In genomic region chr11:54988754-54989349, GRCm38 (mm10) we compare ENCODE assay signal across 21 mouse cellular contexts. TPM values are rescaled to one million over a fixed set of nuclear protein-coding genes. Genes with fewer than 3 reads are reported as not detected.
DNase-seq lines count a peak whose midpoint lies in the region; ATAC-seq and TF ChIP-seq lines count a peak whose summit lies in the region.
"Had no signal": no experiment of that assay in that cellular context is flagged by ENCODE, and none has a peak within 500 bp of the region (broad histone marks: within the 10 kb centered on the region; RNA-seq: fewer than 3 reads in every experiment).

No protein-coding gene starts in this region.

- no peak for DNase-seq in liver, postnatal 0 days
- no peak for DNase-seq in CH12.LX (ENCODE audit: extremely low read depth)
- DNase-seq in lung, postnatal 4 days: no peak
- no peak for DNase-seq in forebrain, embryonic 11.5 days (ENCODE audit: low spot score)
- DNase-seq: adrenal gland, adult 8-10 months; adrenal gland, postnatal 36 days; cerebellum, adult 11 months; cerebellum, adult 8-10 months; gastrocnemius, postnatal 10 days; heart, adult 2 months had no signal

- ATAC-seq in liver, postnatal 0 days: 0 out of 2 replicates have a peak, but pooled peaks have one; percentile 13
- no peak for ATAC-seq in liver, embryonic 12.5 days
- ATAC-seq in megakaryocyte, adult 5-6 weeks (ENCODE audit: poor library complexity, severe bottlenecking): peak; percentile 66; the same call in 1 of the 2 replicates
- no peak for ATAC-seq in forebrain, embryonic 11.5 days (replicated peaks; ENCODE audit: low FRiP score)
- ATAC-seq: forebrain, embryonic 16.5 days; hindbrain, embryonic 16.5 days had no signal

- WGBS in liver, postnatal 0 days (ENCODE audit: insufficient replicate concordance): 74% methylated on average over 8 of the region's 8 CpGs
- 70% methylated on average over 8 of the region's 8 CpGs for WGBS in liver, embryonic 12.5 days (ENCODE audit: insufficient replicate concordance)
- WGBS in small intestine, adult 2 months: 63% methylated on average over 8 of the region's 8 CpGs
- WGBS in forebrain, embryonic 11.5 days: 84% methylated on average over 8 of the region's 8 CpGs

- H3K4me3 ChIP-seq in liver, postnatal 0 days (ENCODE audit: low read depth, low read length): no peak overlapping the region
- H3K4me3 ChIP-seq in liver, embryonic 12.5 days: no peak overlapping the region
- H3K4me3 ChIP-seq in CH12.LX (replicated peaks in 1 of 3; ENCODE audit: low read depth in 2 of 3, low read length in 2 of 3, poor library complexity in 1 of 3): no peak overlapping the region
- no peak overlapping the region for H3K4me3 ChIP-seq in small intestine, adult 2 months (ENCODE audit: low read depth, low read length)
- H3K4me3 ChIP-seq in forebrain, embryonic 11.5 days (ENCODE audit: low read depth, low read length): no peak overlapping the region
- H3K4me3 ChIP-seq: embryonic facial prominence, embryonic 12.5 days; forebrain, embryonic 12.5 days; heart, adult 2 months; heart, embryonic 15.5 days; hindbrain, embryonic 10.5 days had no signal

- TF ChIP-seq CTCF in liver, postnatal 0 days (IDR thresholded peaks at IDR 0.05; ENCODE audit: low read depth): no peak
- no peak for TF ChIP-seq CTCF in CH12.LX (conservative IDR thresholded peaks at IDR 0.05 in 1 of 2, IDR thresholded peaks at IDR 0.05 in 1 of 2; ENCODE audit: low read depth in 2 of 2, low read length in 2 of 2)
- no peak for TF ChIP-seq CTCF in small intestine, adult 2 months (IDR thresholded peaks at IDR 0.05; ENCODE audit: extremely low read depth, insufficient read length, insufficient replicate concordance, low read depth, low read length)

- no peaks in the 10 kb centered on the region for H3K27me3 ChIP-seq in liver, postnatal 0 days (ENCODE audit: insufficient read depth, low read length)
- H3K27me3 ChIP-seq in liver, embryonic 12.5 days (replicated peaks): no peaks in the 10 kb centered on the region
- no peaks in the 10 kb centered on the region for H3K27me3 ChIP-seq in CH12.LX (replicated peaks)
- H3K27me3 ChIP-seq in small intestine, adult 2 months (ENCODE audit: control insufficient read depth, insufficient read depth, low read length): no peaks in the 10 kb centered on the region
- no peaks in the 10 kb centered on the region for H3K27me3 ChIP-seq in forebrain, embryonic 11.5 days (ENCODE audit: control insufficient read depth, insufficient read depth, low read length)
- H3K27me3 ChIP-seq: embryonic facial prominence, embryonic 12.5 days; forebrain, embryonic 12.5 days; heart, embryonic 15.5 days had no signal

- no peaks in the 10 kb centered on the region for H3K79me2 ChIP-seq in CH12.LX (replicated peaks; ENCODE audit: control insufficient read depth, extremely low read depth, insufficient read depth, poor library complexity, severe bottlenecking)

- TF ChIP-seq EP300 in liver, postnatal 0 days (IDR thresholded peaks at IDR 0.05; ENCODE audit: low read depth): no peak
- TF ChIP-seq EP300 in CH12.LX (IDR thresholded peaks at IDR 0.05; ENCODE audit: low read length): no peak; the same call in 1 of the 2 replicates

- no peak for TF ChIP-seq RAD21 in CH12.LX (IDR thresholded peaks at IDR 0.05; ENCODE audit: low read depth, low read length)

- dilution Hi-C loops in CH12.LX (cut with MboI; ENCODE audit: extremely low pct_ligation_motif_present, extremely low pct_unique_long_range_greater_than_20kb, low sequenced_read_pairs): no loop called here

- H3K4me2 ChIP-seq in liver, postnatal 0 days (ENCODE audit: low read depth, low read length): no peak overlapping the region
- no peak overlapping the region for H3K4me2 ChIP-seq in liver, embryonic 12.5 days
- 0 out of 2 replicates have a peak overlapping the region, but pooled peaks have one; percentile 34 for H3K4me2 ChIP-seq in CH12.LX (ENCODE audit: insufficient read depth, low read depth, poor library complexity, severe bottlenecking)
- H3K4me2 ChIP-seq in forebrain, embryonic 11.5 days (ENCODE audit: low read depth, low read length, severe bottlenecking): no peak overlapping the region
- H3K4me2 ChIP-seq: embryonic facial prominence, embryonic 12.5 days; forebrain, embryonic 12.5 days; heart, embryonic 11.5 days; heart, embryonic 15.5 days had no signal

- H3K36me3 ChIP-seq in liver, postnatal 0 days (replicated peaks; ENCODE audit: insufficient read depth, low read length): peaks cover 58% of the 10 kb centered on the region
- peaks cover 36% of the 10 kb centered on the region for H3K36me3 ChIP-seq in liver, embryonic 12.5 days
- peaks cover 48 to 80% of the 10 kb centered on the region in 2 experiments for H3K36me3 ChIP-seq in CH12.LX (replicated peaks in 1 of 2; ENCODE audit: control insufficient read depth in 1 of 2, insufficient read depth in 1 of 2, low read length in 1 of 2)
- 0 out of 2 replicates have a peak, but pooled peaks cover 4% of the 10 kb centered on the region for H3K36me3 ChIP-seq in small intestine, adult 2 months (ENCODE audit: control insufficient read depth, insufficient read depth, low read length)
- no peaks in the 10 kb centered on the region for H3K36me3 ChIP-seq in forebrain, embryonic 11.5 days (ENCODE audit: control insufficient read depth, insufficient read depth, low read length)
- H3K36me3 ChIP-seq: forebrain, embryonic 12.5 days; G1E had no signal

- no peaks in the 10 kb centered on the region for H3K9me3 ChIP-seq in liver, postnatal 0 days (ENCODE audit: low read length)
- no peaks in the 10 kb centered on the region for H3K9me3 ChIP-seq in liver, embryonic 12.5 days (replicated peaks)
- peaks cover 4% of the 10 kb centered on the region for H3K9me3 ChIP-seq in CH12.LX (replicated peaks; ENCODE audit: low read length)
- H3K9me3 ChIP-seq in forebrain, embryonic 11.5 days (ENCODE audit: control insufficient read depth, low read length): no peaks in the 10 kb centered on the region
- H3K9me3 ChIP-seq: embryonic facial prominence, embryonic 12.5 days; forebrain, embryonic 12.5 days; G1E; heart, embryonic 15.5 days; hindbrain, embryonic 10.5 days had no signal

- no peak overlapping the region for H3K9ac ChIP-seq in liver, postnatal 0 days (replicated peaks)
- H3K9ac ChIP-seq in liver, embryonic 12.5 days: no peak overlapping the region
- H3K9ac ChIP-seq in CH12.LX (ENCODE audit: insufficient read depth, low read depth): no peak overlapping the region
- H3K9ac ChIP-seq in forebrain, embryonic 11.5 days (ENCODE audit: low read length): no peak overlapping the region
- H3K9ac ChIP-seq: embryonic facial prominence, embryonic 12.5 days; forebrain, embryonic 12.5 days; heart, embryonic 15.5 days had no signal

- H3K27ac ChIP-seq in liver, postnatal 0 days (ENCODE audit: low read depth): 0 out of 2 replicates have a peak overlapping the region, but pooled peaks have one; percentile 16
- H3K27ac ChIP-seq in liver, embryonic 12.5 days: no peak overlapping the region
- peak overlapping the region; percentile 18; the same call in 1 of the 2 replicates for H3K27ac ChIP-seq in CH12.LX (ENCODE audit: insufficient read depth, low read depth)
- H3K27ac ChIP-seq in small intestine, adult 2 months (ENCODE audit: insufficient read depth, low read depth, low read length): peak overlapping the region; percentile 54; the same call in 1 of the 2 replicates
- H3K27ac ChIP-seq in forebrain, embryonic 11.5 days (ENCODE audit: low read depth, low read length): no peak overlapping the region
- H3K27ac ChIP-seq: embryonic facial prominence, embryonic 12.5 days; forebrain, embryonic 12.5 days; heart, adult 2 months; heart, embryonic 15.5 days; hindbrain, embryonic 10.5 days had no signal

- in situ Hi-C loops in CH12.LX (cut with MboI; ENCODE audit: low pct_ligation_motif_present, low pct_unique_long_range_greater_than_20kb, low sequenced_read_pairs): loop anchor here (5.0 kb wide), 1 partner anchor 102 kb away; no protein-coding TSS in a partner anchor

- H3K4me1 ChIP-seq in liver, postnatal 0 days (ENCODE audit: insufficient read depth): no peaks in the 10 kb centered on the region
- H3K4me1 ChIP-seq in liver, embryonic 12.5 days: no peaks in the 10 kb centered on the region
- peaks cover 8 to 38% of the 10 kb centered on the region in 2 experiments for H3K4me1 ChIP-seq in CH12.LX (ENCODE audit: control insufficient read depth in 1 of 2, insufficient read depth in 2 of 2)
- H3K4me1 ChIP-seq in small intestine, adult 2 months (ENCODE audit: control insufficient read depth, insufficient read depth, insufficient read length, low read length): peaks cover 2% of the 10 kb centered on the region; the same call in 1 of the 2 replicates
- H3K4me1 ChIP-seq in forebrain, embryonic 11.5 days (replicated peaks; ENCODE audit: control insufficient read depth, insufficient read depth, low read length): no peaks in the 10 kb centered on the region
- H3K4me1 ChIP-seq: embryonic facial prominence, embryonic 12.5 days; forebrain, embryonic 12.5 days; hindbrain, embryonic 10.5 days had no signal

- TF ChIP-seq POLR2A in CH12.LX (IDR thresholded peaks at IDR 0.05; ENCODE audit: low read depth, low read length): no peak; the same call in 1 of the 2 replicates
- TF ChIP-seq POLR2A in small intestine, adult 2 months (IDR thresholded peaks at IDR 0.05; ENCODE audit: low read depth, low read length): no peak

TF ChIP-seq in CH12.LX, 34 proteins besides CTCF, POLR2A, EP300 and RAD21 (continues in another document):
- TF ChIP-seq POLR2AphosphoS2 (IDR thresholded peaks at IDR 0.05; ENCODE audit: low read depth, low read length) (no peak), MAZ (IDR thresholded peaks at IDR 0.05; ENCODE audit: low read depth, low read length) (0 out of 2 replicates have a peak, but pooled peaks have one; percentile 23)

RNA-seq across cellular contexts. Expression of gene Tnip1, which starts 26.1 kb away (rescaled TPM):
- polyA plus RNA-seq in liver, postnatal 0 days (2015; fragmentation: Nextera tagmentation; extraction: Ambion mirVana): 5.2 and 5.3 TPM in 2 replicates
- 7.4 and 7.6 TPM in 2 replicates for polyA plus RNA-seq in liver, embryonic 12.5 days (2016; fragmentation: Nextera tagmentation; extraction: Ambion mirVana)
- total RNA-seq in CH12.LX (2012; rRNA removed) (67.8 and 76.2 TPM in 2 replicates), CH12.LX (2014; rRNA removed) (34.9 and 36.1 TPM in 2 replicates)
- polyA plus RNA-seq in CH12.LX (2012; ENCODE audit: insufficient read length, low read depth): 134 and 137 TPM in 2 replicates
- total RNA-seq in megakaryocyte, adult 5-6 weeks (2015): 28.3 and 32.6 TPM in 2 replicates
- total RNA-seq in megakaryocyte, adult 5-6 weeks (2017): 26.7 and 47.2 TPM in 2 replicates
- 47.9 and 122 TPM in 2 replicates for polyA plus RNA-seq in small intestine, adult 2 months (2012; rRNA removed)
- polyA plus RNA-seq in forebrain, embryonic 11.5 days (2014; fragmentation: Nextera tagmentation; extraction: Ambion mirVana): 9.4 and 10.3 TPM in 2 replicates

RNA-seq across cellular contexts. Expression of gene Anxa6, which starts 44.4 kb away (rescaled TPM):
- 47.5 and 47.7 TPM in 2 replicates for polyA plus RNA-seq in liver, postnatal 0 days (2015; fragmentation: Nextera tagmentation; extraction: Ambion mirVana)
- polyA plus RNA-seq in liver, embryonic 12.5 days (2016; fragmentation: Nextera tagmentation; extraction: Ambion mirVana): 52.9 and 54.7 TPM in 2 replicates
- total RNA-seq in CH12.LX (2012; rRNA removed): 163 and 168 TPM in 2 replicates
- 115 and 125 TPM in 2 replicates for total RNA-seq in CH12.LX (2014; rRNA removed)
- polyA plus RNA-seq in CH12.LX (2012; ENCODE audit: insufficient read length, low read depth): 162 and 163 TPM in 2 replicates
- total RNA-seq in megakaryocyte, adult 5-6 weeks (2015): 112 and 126 TPM in 2 replicates
- total RNA-seq in megakaryocyte, adult 5-6 weeks (2017): 230 and 245 TPM in 2 replicates
- polyA plus RNA-seq in small intestine, adult 2 months (2012; rRNA removed): 23.1 and 30.1 TPM in 2 replicates
- polyA plus RNA-seq in forebrain, embryonic 11.5 days (2014; fragmentation: Nextera tagmentation; extraction: Ambion mirVana): 59.6 and 66.7 TPM in 2 replicates

Comparison
In these comparisons a context has a peak if more than half of its experiments do, and no peak if none do; other contexts are left out.
1. ATAC-seq: peak in liver, postnatal 0 days (single experiment) and megakaryocyte, adult 5-6 weeks (single experiment); none in liver, embryonic 12.5 days (single experiment) and forebrain, embryonic 11.5 days (single experiment).
2. H3K27ac ChIP-seq: peak in liver, postnatal 0 days (single experiment), CH12.LX (single experiment) and small intestine, adult 2 months (single experiment); none in liver, embryonic 12.5 days (single experiment) and forebrain, embryonic 11.5 days (single experiment).